Mouse (Mus musculus) lung, embryonic 14.5 days (tissue): Measurements from ENCODE around the gene Apol6. TPM values are rescaled to one million over a fixed set of nuclear protein-coding genes. Genes with fewer than 3 reads are reported as not detected.

Source experiments
- ATAC-seq: fragments of 200-750 bp; cut with Nextera tagmentation; 2 replicates; pipeline ENCODE4 v1.8.0; 2017; ENCODE audit warnings: mild to moderate bottlenecking, moderate TSS enrichment, moderate library complexity; ENCODE audit not compliant: insufficient read depth
- DNase-seq: peaks from one replicate; pipeline ENCODE4 v3.0.0-alpha.2; 2015
- H3K27ac ChIP-seq: fragments of 300-500 bp; sonication (generic); 2 replicates; pipeline ENCODE4 v1.5.1; 2014; ENCODE audit warnings: low read depth, mild to moderate bottlenecking, moderate library complexity
- H3K27me3 ChIP-seq: fragments of 300-500 bp; sonication (generic); 2 replicates; pipeline ENCODE4 v1.6.1; 2014; ENCODE audit warnings: low read length, control low read depth; ENCODE audit not compliant: insufficient read depth
- H3K36me3 ChIP-seq: fragments of 300-500 bp; sonication (generic); 2 replicates; pipeline ENCODE4 v1.6.1; 2014; ENCODE audit warnings: control low read depth; ENCODE audit not compliant: insufficient read depth
- H3K4me1 ChIP-seq: fragments of 300-500 bp; sonication (generic); 2 replicates; pipeline ENCODE4 v1.6.1; 2014; ENCODE audit warnings: antibody characterized with exemption, control low read depth; ENCODE audit not compliant: insufficient read depth
- H3K4me2 ChIP-seq: fragments of 300-500 bp; sonication (generic); 2 replicates; pipeline ENCODE4 v1.6.1; 2014; ENCODE audit warnings: mild to moderate bottlenecking
- H3K4me3 ChIP-seq: fragments of 300-500 bp; sonication (generic); 2 replicates; pipeline ENCODE4 v1.5.1; 2014; ENCODE audit warnings: low read depth, low read length
- H3K9ac ChIP-seq: fragments of 300-500 bp; sonication (generic); 2 replicates; pipeline ENCODE4 v1.6.1; 2014
- H3K9me3 ChIP-seq: fragments of 300-500 bp; sonication (generic); 2 replicates; pipeline ENCODE4 v1.6.1; 2016; ENCODE audit warnings: low read depth, low read length, control low read depth
- CTCF ChIP-seq: IDR thresholded peaks from 2 replicates; pipeline ENCODE4 v1.5.1; 2016; ENCODE audit warnings: antibody characterized with exemption, low read depth
- WGBS: fragments of 180-500 bp; shearing (Covaris S2); extraction: QIAGEN DNeasy Blood & Tissue Kit; methylation state at CpG from one replicate; pipeline ENCODE4 v1.1.7; 2014; 5-methylcytosine and 5-hydroxymethylcytosine counted together
- polyA plus RNA-seq: library from polyadenylated mRNA; unstranded; fragments of >200 nt; fragmentation: Nextera tagmentation; extraction: Ambion mirVana; gene quantifications from 2 replicates; pipeline ENCODE4 v1.2.1, GENCODE M21; 2014

Apol6 gene
- polyA plus RNA-seq, 1 experiment from 2014 or later, result 0.09 TPM

- Histone ChIP-seq H3K4me3 (no peak overlapping the region), H3K4me1 (no peaks in the 10 kb centered on the region), H3K27me3 (no peaks in the 10 kb centered on the region), H3K36me3 (0 out of 2 replicates have a peak, but pooled peaks cover 4% of the 10 kb centered on the region), H3K4me2 (no peak overlapping the region), H3K27ac (no peak overlapping the region), H3K9me3 (no peaks in the 10 kb centered on the region), H3K9ac (no peak overlapping the region)
- ATAC-seq, result no peak
- 84% methylated on average over 11 of the region's 11 CpGs for WGBS
- DNase-seq, result no peak
- TF ChIP-seq CTCF, result no peak
Measured at GRCm38 (mm10) chr15:77070745-77071268, 26.3 kb downstream of the Apol6 start.

DNA sequence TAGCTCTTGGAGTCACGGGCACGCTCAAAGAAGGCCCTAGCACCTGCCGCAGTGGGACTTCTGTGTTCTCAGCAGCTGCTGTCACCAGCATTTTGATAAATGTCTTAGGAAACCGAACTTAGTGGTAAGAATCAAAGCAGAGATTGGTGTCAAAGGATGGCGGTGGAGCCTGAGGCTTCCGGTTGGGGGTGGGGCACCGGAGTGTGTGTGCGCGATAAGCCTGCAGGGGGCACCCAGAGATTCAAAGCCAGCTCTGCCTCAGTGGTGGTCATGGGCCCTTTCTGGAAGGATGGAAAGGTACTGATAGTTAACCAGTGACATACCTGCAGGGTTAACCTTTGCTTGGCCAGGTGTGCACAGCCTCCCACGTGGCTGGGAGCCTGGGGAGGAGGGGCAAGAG lies 27.0 kb downstream of the Apol6 start:
- H3K36me3 ChIP-seq, result peaks cover 6% of the 10 kb centered on the region
- ATAC-seq (no peak; the same call in 1 of the 2 replicates), DNase-seq (peak; percentile 59)
- H3K9me3 ChIP-seq, result no peaks in the 10 kb centered on the region
- 14% methylated on average over 10 of the region's 10 CpGs for WGBS
- no peaks in the 10 kb centered on the region for H3K4me1 ChIP-seq
- H3K27me3 ChIP-seq, result no peaks in the 10 kb centered on the region
- peak; percentile 64 for TF ChIP-seq CTCF
- peak overlapping the region; percentile 1; the same call in 1 of the 2 replicates for H3K4me2 ChIP-seq
- H3K4me3 ChIP-seq, result no peak overlapping the region
- no peak overlapping the region for H3K27ac ChIP-seq
- no peak overlapping the region for H3K9ac ChIP-seq

- ATAC-seq (no peak), DNase-seq (no peak)
- peaks cover 17% of the 10 kb centered on the region for H3K36me3 ChIP-seq
- no peaks in the 10 kb centered on the region for H3K27me3 ChIP-seq
- no peak overlapping the region for H3K4me2 ChIP-seq
- no peak for TF ChIP-seq CTCF
- no peaks in the 10 kb centered on the region for H3K9me3 ChIP-seq
- H3K4me1 ChIP-seq, result no peaks in the 10 kb centered on the region
- no peak overlapping the region for H3K4me3 ChIP-seq
- no peak overlapping the region for H3K27ac ChIP-seq
- WGBS, result 66% methylated on average over 4 of the region's 4 CpGs
- no peak overlapping the region for H3K9ac ChIP-seq
Measured at GRCm38 (mm10) chr15:77072556-77073163, 28.1 kb downstream of the Apol6 start.

GRCm38 (mm10) chr15:77076523-77076922 lies 32.0 kb downstream of the Apol6 start:
- TF ChIP-seq CTCF, result no peak
- no peak for ATAC-seq
- Histone ChIP-seq H3K9me3 (no peaks in the 10 kb centered on the region), H3K36me3 (peaks cover 40% of the 10 kb centered on the region), H3K9ac (no peak overlapping the region), H3K4me2 (no peak overlapping the region), H3K27ac (no peak overlapping the region), H3K27me3 (no peaks in the 10 kb centered on the region), H3K4me1 (no peaks in the 10 kb centered on the region), H3K4me3 (no peak overlapping the region)
- 74% methylated on average over 3 of the region's 3 CpGs for WGBS
- DNase-seq, result no peak

GRCm38 (mm10) chr15:77077906-77078305 lies 33.4 kb downstream of the Apol6 start:
- H3K36me3 ChIP-seq, result peaks cover 52% of the 10 kb centered on the region
- H3K9ac ChIP-seq, result no peak overlapping the region
- 78% methylated on average over 9 of the region's 9 CpGs for WGBS
- H3K4me3 ChIP-seq, result no peak overlapping the region
- ATAC-seq (no peak), DNase-seq (no peak)
- H3K4me2 ChIP-seq, result no peak overlapping the region
- no peak for TF ChIP-seq CTCF
- H3K9me3 ChIP-seq, result no peaks in the 10 kb centered on the region
- no peak overlapping the region for H3K27ac ChIP-seq
- H3K4me1 ChIP-seq, result no peaks in the 10 kb centered on the region
- no peaks in the 10 kb centered on the region for H3K27me3 ChIP-seq

DNA sequence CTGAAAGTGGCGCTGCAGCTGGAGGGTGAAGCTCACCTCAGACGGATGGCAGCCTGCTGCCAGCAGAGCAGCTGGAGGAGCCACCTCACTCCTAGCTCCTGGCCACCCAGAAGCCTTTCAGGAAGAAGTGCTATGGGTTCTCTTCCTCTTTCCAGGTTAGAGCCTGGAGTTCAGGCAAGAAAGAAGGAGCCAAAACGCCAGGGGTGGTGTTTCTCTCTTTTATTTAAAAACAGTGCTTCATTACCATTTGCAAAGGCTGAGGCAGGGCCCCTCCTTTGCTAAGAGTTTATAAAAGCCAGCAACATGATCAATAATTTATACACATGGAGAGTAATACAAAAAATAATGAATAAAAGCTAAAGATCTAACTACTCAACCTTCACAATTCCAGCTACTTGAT lies 34.3 kb downstream of the Apol6 start:
- H3K4me1 ChIP-seq, result no peaks in the 10 kb centered on the region
- 75% methylated on average over 3 of the region's 3 CpGs for WGBS
- ATAC-seq (no peak), DNase-seq (no peak)
- H3K9ac ChIP-seq, result no peak overlapping the region
- H3K9me3 ChIP-seq, result no peaks in the 10 kb centered on the region
- no peak overlapping the region for H3K4me3 ChIP-seq
- H3K4me2 ChIP-seq, result no peak overlapping the region
- no peak for TF ChIP-seq CTCF
- no peak overlapping the region for H3K27ac ChIP-seq
- peaks cover 59% of the 10 kb centered on the region for H3K36me3 ChIP-seq
- no peaks in the 10 kb centered on the region for H3K27me3 ChIP-seq

DNA sequence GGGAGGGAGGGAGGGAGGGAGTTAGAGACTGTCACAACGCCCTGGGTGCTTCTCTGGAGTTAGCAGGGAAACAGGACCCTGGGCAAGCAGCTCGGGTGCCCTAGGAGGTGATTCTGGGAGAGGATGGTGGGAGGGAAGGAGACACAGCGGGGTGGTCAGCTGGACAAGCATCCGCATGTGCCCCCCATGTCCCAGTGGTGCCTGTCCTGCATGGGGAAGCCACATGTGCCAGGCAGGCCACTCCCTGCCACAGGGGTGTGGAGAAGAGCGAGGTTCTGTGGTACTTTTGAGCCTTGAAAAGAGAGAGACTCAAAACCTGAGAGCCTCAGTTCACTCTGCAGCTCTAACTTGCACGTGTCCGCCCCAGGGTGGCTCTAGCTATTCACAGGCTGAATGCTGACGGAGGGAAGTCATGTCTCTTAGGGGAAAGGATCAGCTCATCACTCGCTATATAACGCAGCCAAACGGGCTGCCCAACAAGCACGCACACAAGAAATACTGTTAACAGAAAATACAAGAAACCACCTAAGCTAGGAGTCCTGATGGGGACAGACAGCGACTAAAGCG lies 34.8 kb downstream of the Apol6 start:
- no peak for TF ChIP-seq CTCF
- H3K36me3 ChIP-seq, result peaks cover 61% of the 10 kb centered on the region
- H3K27me3 ChIP-seq, result no peaks in the 10 kb centered on the region
- H3K9me3 ChIP-seq, result no peaks in the 10 kb centered on the region
- no peaks in the 10 kb centered on the region for H3K4me1 ChIP-seq
- H3K4me3 ChIP-seq, result no peak overlapping the region
- no peak overlapping the region for H3K4me2 ChIP-seq
- no peak overlapping the region for H3K9ac ChIP-seq
- WGBS, result 81% methylated on average over 14 of the region's 14 CpGs
- no peak for DNase-seq
- no peak for ATAC-seq
- H3K27ac ChIP-seq, result no peak overlapping the region
